Mouse (Mus musculus) inflammation-experienced regulatory T-cells, adult 16 weeks (primary cell): ENCODE measurements around the gene Timm44. TPM values are rescaled to one million over a fixed set of nuclear protein-coding genes. Genes with fewer than 3 reads are reported as not detected.

Experiments
- polyA plus RNA-seq: library from polyadenylated mRNA; unstranded; fragments of 100-300 nt; shearing (Covaris generic); gene quantifications from one replicate; pipeline ENCODE4 v1.2.1, GENCODE M21; 2017

Gene Timm44
- 62.2 TPM for polyA plus RNA-seq

GRCm38 (mm10) chr8:4275275-4276110 is at the start of gene Timm44:
Gene Timm44, minus strand, starts transcription at chr8:4275913.

GRCm38 (mm10) chr8:4324983-4325750 is 49.5 kb upstream of the Timm44 start, which contains the start of the genes Ccl25 and Elavl1:
Gene Ccl25, plus strand, starts transcription at chr8:4325210.
Gene Elavl1, minus strand, starts transcription at chr8:4325413.

GRCm38 (mm10) chr8:4259125-4259804 is 16.4 kb downstream of the Timm44 start, which contains the start of gene Ctxn1:
Gene Ctxn1, minus strand, starts transcription at chr8:4259274.

GRCm38 (mm10) chr8:4252934-4253841 is 22.5 kb downstream of the Timm44 start, which contains the start of gene Snapc2:
Gene Snapc2, plus strand, starts transcription at chr8:4253080.

GRCm38 (mm10) chr8:4247951-4248540 is 27.7 kb downstream of the Timm44 start, which contains the start of gene Tgfbr3l:
Gene Tgfbr3l, plus strand, starts transcription at chr8:4248214.

GRCm38 (mm10) chr8:4238434-4239192 is 37.1 kb downstream of the Timm44 start, which contains the start of the genes Map2k7 and Gm49320:
Gene Map2k7, plus strand, starts transcription at chr8:4238740.
Gene Gm49320, plus strand, starts transcription at chr8:4238865.

GRCm38 (mm10) chr8:4226739-4227347 is 48.9 kb downstream of the Timm44 start, which contains the start of gene Lrrc8e:
Gene Lrrc8e, plus strand, starts transcription at chr8:4226827.

GRCm38 (mm10) chr8:4216791-4217621 is 58.7 kb downstream of the Timm44 start, which contains the start of gene Prr36:
Gene Prr36, minus strand, starts transcription at chr8:4217459.

Other genes with a start within 250 kb of the Timm44 start
- gene Cd209f, start 170.1 kb downstream of the Timm44 start, polyA plus RNA-seq, result not detected
- not detected for gene Cd209g, start 141.8 kb downstream of the Timm44 start, polyA plus RNA-seq
- 19.4 TPM for gene Evi5l, start 109.3 kb downstream of the Timm44 start, polyA plus RNA-seq
- 0.29 TPM for gene Prr36, start 58.5 kb downstream of the Timm44 start, polyA plus RNA-seq
- gene Lrrc8e, start 49.1 kb downstream of the Timm44 start, polyA plus RNA-seq, result 0.29 TPM
- 74.4 TPM for gene Map2k7, start 37.2 kb downstream of the Timm44 start, polyA plus RNA-seq
- 0.82 TPM for gene Gm49320, start 37.0 kb downstream of the Timm44 start, polyA plus RNA-seq
- 10.4 TPM for gene Tgfbr3l, start 27.7 kb downstream of the Timm44 start, polyA plus RNA-seq
- gene Snapc2, start 22.8 kb downstream of the Timm44 start, polyA plus RNA-seq, result 33.3 TPM
- 0.40 TPM for gene Ctxn1, start 16.6 kb downstream of the Timm44 start, polyA plus RNA-seq
- gene Ccl25, start 49.3 kb upstream of the Timm44 start, polyA plus RNA-seq, result 15.7 TPM
- 18.7 TPM for gene Elavl1, start 49.5 kb upstream of the Timm44 start, polyA plus RNA-seq
- gene Cers4, start 217.1 kb upstream of the Timm44 start, polyA plus RNA-seq, result 95.5 TPM